Mouse (Mus musculus) ovary, postnatal 10 days (tissue): ENCODE measurements at regions not wholly inside any gene's neighbourhood (a gene's known extent, or its start where the extent isn't known, plus 50 kb on each side); places are given as distances from the start of the nearest gene placed in this dataset.

ENCODE experiments used
- DNase-seq: peaks from one replicate; pipeline ENCODE4 v3.0.0; 2022; ENCODE audit warnings: low spot score

- no peak for DNase-seq
Observed at GRCm38 (mm10) chr6:99824808-99825207, 98.6 kb upstream of the Prok2 start.

- no peak for DNase-seq
Observed at GRCm38 (mm10) chr6:99822471-99822870, 96.3 kb upstream of the Prok2 start.

GRCm38 (mm10) chr6:99819255-99819929 lies 93.2 kb upstream of the Prok2 start:
- DNase-seq = no peak

DNA sequence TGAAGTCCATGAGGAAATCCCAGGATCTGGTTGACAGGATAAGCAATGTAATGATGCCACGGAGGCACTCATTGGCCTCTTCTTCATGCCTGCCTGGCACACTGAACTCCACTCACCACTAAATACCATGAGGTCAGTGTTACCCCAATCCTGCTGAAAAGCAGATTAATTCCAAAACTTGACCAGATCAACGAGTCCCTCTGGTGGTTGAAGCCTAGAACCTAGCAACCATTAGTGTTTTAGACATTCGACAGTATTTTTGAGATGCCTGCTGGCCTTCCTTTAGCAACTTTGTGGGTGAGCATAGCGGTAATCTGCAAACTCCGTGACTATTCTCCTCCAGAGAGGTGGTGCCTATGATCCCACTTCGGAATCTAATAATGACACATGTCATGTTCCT lies 92.3 kb upstream of the Prok2 start:
- DNase-seq = no peak

DNA sequence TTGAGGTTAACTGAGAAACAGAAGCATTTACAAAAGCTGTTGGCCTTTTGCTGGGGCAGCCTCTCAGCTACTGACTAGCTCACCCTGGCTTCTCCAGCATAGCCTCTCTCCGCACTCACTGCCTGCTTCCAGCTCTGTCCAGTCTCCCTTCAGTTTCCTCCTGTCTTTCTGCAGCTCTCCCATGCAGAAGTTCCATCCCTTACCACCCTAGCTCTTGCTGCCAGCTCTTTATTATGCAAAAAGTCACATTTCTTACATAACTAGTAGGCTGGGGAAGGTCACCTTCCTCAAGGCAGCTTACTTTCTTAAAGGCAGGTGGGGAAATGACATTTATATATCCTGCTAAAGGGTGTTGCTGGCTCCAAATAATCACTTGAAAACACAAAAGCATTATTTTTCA lies 91.1 kb upstream of the Prok2 start:
- DNase-seq = no peak

- DNase-seq = no peak
Observed at GRCm38 (mm10) chr6:99813102-99813501, 86.9 kb upstream of the Prok2 start.

DNA sequence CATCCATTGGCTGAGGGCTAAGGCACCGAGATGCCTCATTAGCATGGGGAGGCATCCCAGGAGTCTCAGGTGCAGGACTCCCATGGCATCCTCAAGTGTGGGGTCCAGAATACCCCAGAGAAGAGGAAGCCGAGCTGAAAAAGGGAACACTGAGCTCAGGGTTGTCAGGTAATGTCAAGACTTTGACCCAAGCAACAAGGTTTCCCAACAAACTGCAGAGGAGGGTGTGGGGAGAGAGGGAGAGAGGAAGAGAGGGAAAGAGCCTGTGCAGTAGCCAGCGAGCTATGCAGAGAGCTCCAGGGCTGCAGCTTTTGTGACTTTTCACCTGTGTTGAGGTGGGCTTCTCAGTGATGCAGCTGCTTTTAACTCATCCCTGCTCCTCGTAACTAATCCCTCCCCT lies 85.7 kb upstream of the Prok2 start:
- DNase-seq = no peak

- peak; percentile 42 for DNase-seq
Observed at GRCm38 (mm10) chr6:99810974-99811798, 85.0 kb upstream of the Prok2 start.

DNA sequence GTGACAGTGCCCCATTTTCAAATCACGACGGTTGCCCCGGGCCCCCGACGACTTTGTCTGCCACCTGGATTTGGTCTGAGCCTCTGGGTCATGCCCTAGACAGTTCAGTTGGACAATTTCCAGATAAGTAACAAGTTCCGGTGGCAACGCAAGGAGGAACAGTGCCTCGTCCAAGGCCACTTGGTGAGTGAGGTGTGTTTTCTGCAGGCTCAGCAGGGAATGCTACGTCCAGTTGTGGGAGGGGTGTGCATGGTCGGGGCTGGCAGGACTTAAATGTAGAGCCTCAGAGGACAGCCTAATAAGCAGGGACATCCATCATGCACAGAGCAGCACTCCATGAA lies 78.7 kb upstream of the Prok2 start:
- no peak for DNase-seq

GRCm38 (mm10) chr6:99803983-99804904 lies 78.1 kb upstream of the Prok2 start:
- DNase-seq = peak; percentile 97

DNA sequence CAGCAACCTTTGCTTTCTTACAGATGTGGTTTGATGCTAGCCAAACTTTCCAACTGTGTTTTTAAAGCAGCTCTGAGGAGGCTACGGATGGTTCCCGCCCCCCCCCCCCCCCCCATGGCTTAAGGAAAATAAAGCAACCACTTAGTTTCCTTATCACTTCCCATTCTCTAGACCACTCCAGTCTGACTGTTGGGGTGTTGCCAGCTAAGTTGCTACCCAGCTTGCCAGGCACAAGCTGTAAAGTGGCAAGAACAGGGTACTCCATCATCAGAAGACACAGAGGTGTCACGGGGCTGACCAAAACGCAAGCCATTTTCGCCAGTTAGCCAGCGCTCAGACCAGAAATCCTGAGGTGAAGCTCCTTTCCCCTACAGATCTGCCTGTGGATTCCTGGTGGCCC lies 74.7 kb upstream of the Prok2 start:
- no peak for DNase-seq

DNA sequence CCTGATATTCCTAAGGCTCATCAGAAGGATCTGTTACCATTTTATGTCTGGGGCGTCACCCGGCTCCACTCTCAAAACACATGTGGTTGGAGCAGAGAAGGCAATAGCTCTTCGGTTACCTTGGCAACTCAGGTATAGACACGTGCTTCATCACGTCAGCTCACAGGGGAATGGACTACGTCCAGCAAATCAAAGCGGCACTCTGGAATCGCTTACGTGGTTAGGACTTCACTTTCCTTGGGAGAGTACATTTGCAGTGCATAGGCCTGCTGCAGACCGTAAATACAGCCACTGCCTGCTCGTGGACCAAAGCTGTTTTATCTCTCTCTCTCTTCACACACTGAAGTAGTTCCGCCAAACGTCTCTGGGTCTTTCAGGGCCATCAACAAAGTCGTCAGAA lies 74.1 kb upstream of the Prok2 start:
- no peak for DNase-seq

- DNase-seq = no peak
Observed at GRCm38 (mm10) chr6:99796390-99796789, 70.2 kb upstream of the Prok2 start.

DNA sequence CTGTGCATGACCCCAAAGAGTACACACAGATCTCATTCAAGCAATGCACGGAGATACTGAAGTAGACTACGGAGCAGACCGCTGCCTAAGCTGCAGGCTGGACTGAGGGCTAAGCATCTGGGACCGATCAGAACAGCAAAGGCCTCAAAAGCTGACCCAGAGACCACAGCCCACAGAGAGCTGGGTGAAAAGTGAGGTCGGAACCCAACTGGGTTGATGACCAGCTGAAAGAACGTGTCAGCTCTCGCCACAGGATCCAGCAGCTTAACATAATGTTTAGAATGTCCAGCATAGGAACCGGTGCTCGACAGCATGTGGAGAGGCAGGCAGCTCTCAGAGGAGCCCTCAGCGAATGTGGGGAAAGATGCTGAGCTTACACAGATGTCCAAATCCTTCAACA lies 67.4 kb upstream of the Prok2 start:
- DNase-seq = no peak

DNA sequence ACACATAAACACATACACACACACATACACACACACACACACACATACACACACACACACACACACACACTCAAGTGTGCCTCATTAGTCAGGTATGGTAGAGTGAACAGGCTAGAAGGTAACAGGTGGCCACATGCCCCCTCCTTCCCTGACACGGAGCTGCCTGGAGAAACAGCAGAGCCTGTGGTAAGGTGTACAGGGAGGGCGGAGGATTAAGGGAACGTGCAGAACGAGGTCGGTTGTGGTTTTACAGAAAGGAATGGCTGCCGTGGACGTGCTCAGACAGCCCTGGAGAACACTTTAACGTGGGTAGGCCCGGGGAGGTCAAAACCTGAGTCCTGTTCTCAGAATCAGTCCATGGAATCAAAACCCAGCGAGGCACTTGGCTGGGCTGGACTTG lies 66.2 kb upstream of the Prok2 start:
- DNase-seq = no peak

DNA sequence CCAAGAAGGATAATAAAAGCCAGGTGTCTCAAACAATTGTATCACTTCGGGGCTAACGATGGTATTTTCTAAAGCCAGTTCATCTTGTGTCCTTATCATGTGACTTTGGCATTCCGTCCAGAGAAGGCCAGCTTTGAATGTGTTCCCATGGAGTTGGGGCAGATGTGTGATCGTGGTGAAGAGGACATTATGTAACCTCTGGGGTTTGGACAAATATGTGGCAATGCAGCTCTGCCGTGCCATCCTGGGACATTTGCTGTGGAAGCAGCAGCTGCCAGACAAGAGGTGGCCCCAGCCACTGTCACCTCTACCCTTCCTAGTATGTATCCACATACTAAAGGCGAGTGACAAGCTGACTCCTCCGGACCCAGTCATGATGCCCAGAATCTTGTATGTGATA lies 60.8 kb upstream of the Prok2 start:
- no peak for DNase-seq

DNA sequence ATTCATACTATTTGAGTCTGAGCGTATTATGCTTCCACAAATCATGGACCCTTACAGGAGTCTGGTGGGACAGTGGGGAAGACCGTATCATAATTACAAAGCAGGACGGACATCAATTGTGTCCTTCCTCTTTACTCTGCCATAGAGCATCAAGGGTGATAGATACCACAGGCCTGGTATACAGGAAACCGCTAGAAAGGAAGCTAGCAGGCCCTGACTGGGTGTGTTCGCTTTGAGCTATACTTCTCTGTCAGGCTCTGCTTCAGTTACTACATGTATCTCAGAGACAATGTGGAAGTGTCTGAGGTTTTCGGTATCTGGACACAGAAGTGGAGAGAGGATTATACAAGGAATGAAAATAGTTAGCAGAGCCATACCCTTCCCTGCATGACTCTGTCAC lies 59.0 kb upstream of the Prok2 start:
- no peak for DNase-seq

GRCm38 (mm10) chr6:99784804-99785203 lies 58.6 kb upstream of the Prok2 start:
- no peak for DNase-seq

DNA sequence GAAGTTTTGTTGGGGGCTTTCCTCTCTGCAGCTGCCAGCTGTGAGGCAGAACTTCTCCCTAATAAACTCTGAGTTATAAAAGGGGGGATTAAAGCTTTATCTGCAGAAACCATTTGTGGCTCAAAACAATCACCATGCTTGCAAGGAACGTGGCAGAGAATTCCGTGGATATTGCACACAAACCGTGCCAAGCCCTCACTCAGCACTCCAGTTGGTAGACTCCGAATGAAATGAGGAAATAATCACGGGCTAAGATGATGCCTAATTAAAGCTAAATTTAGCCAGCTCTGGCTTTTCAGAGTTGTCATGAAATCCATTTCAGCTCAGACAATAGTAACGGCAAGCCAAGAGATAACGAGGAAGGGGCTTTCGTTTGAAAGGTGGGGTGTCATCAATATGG lies 58.1 kb upstream of the Prok2 start:
- DNase-seq = no peak

GRCm38 (mm10) chr6:99782996-99783395 lies 56.8 kb upstream of the Prok2 start:
- no peak for DNase-seq
